Mouse (Mus musculus): ENCODE measurements at regions not wholly inside any gene's neighbourhood (a gene's known extent, or its start where the extent isn't known, plus 50 kb on each side); places are given as distances from the start of the nearest gene placed in this dataset.
A peak's percentile ranks its signal among the peaks of the same experiment; 100 is the strongest.

DNA sequence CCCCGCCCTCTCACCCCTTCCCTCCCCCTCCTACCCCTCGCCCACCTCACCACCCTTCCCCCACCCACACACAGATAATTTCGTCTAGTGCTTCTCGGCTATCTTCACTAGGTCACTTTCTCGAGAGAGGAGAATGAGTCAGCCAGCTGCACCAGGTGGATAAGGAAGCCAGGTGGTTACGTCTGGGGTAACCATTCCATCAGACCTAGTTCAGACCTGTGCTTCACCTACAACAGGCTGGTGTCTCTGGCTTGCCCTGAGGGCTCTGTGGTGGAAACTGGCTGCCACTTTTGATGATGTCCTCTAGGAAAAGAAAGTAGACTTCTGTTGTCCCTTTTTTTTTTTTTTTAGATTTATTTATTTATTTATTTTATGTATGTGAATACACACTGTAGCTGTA is 151.5 kb upstream of the Arid2 start:
- Histone ChIP-seq H3K9me3 (replicated peaks; ENCODE audit: insufficient read depth, low read length) (no peaks in the 10 kb centered on the region), H3K27me3 (ENCODE audit: control insufficient read depth in 1 of 2, insufficient read depth in 2 of 2, low read length in 2 of 2) (no peaks in the 10 kb centered on the region; a peak in 2 of 4 replicates), H3K4me1 (ENCODE audit: control insufficient read depth in 1 of 2, insufficient read depth in 2 of 2, low read length in 2 of 2) (no peaks in the 10 kb centered on the region), H3K4me3 (ENCODE audit: control insufficient read depth in 1 of 2, insufficient read depth in 1 of 2, low read depth in 2 of 2, low read length in 2 of 2) (no peak overlapping the region), H3K79me2 (ENCODE audit: control insufficient read depth, insufficient read depth, low read length, poor library complexity) (no peaks in the 10 kb centered on the region), H3K27ac (ENCODE audit: control insufficient read depth, low read depth, low read length) (no peak overlapping the region), H3K36me3 (ENCODE audit: control insufficient read depth in 1 of 2, insufficient read depth in 2 of 2, low read length in 2 of 2) (no peaks in the 10 kb centered on the region; a peak in 1 of 4 replicates), H3K9ac (ENCODE audit: control insufficient read depth, low read depth, low read length, poor library complexity, severe bottlenecking) (no peak overlapping the region)
- DNase-seq (ENCODE audit: low read depth, low spot score) = peak; percentile 16
- TF ChIP-seq RCOR1 (IDR thresholded peaks at IDR 0.05; ENCODE audit: low read depth, low read length) (no peak), E2F4 (IDR thresholded peaks at IDR 0.05; ENCODE audit: borderline replicate concordance, low read depth, low read length) (no peak), POLR2AphosphoS5 (IDR thresholded peaks at IDR 0.05; ENCODE audit: borderline replicate concordance, low read depth, low read length) (no peak), TCF12 (IDR thresholded peaks at IDR 0.05; ENCODE audit: low read depth, low read length) (peak; percentile 12; the same call in 1 of the 2 replicates), ZMIZ1 (IDR thresholded peaks at IDR 0.05; ENCODE audit: low read depth, low read length) (no peak), HCFC1 (IDR thresholded peaks at IDR 0.05; ENCODE audit: low read depth, low read length) (no peak), EP300 (IDR thresholded peaks at IDR 0.05; ENCODE audit: low read depth in 1 of 2, low read length in 2 of 2) (peak in 1 of 2 experiments; percentile 44; a peak in 2 of 4 replicates), USF1 (IDR thresholded peaks at IDR 0.05; ENCODE audit: low read depth, low read length) (no peak), ZNF384 (IDR thresholded peaks at IDR 0.05; ENCODE audit: low read depth, low read length) (no peak), MYB (IDR thresholded peaks at IDR 0.05; ENCODE audit: low read depth, low read length) (no peak)

- TF ChIP-seq NRF1 (IDR thresholded peaks at IDR 0.05; ENCODE audit: insufficient read depth, low read depth, low read length, poor library complexity, severe bottlenecking) (no peak), MXI1 (IDR thresholded peaks at IDR 0.05; ENCODE audit: low read depth, low read length) (no peak), MAFK (IDR thresholded peaks at IDR 0.05; ENCODE audit: borderline replicate concordance, low read depth, low read length) (no peak), ELF1 (IDR thresholded peaks at IDR 0.05; ENCODE audit: low read depth, low read length) (no peak), E2F4 (IDR thresholded peaks at IDR 0.05; ENCODE audit: borderline replicate concordance, low read depth, low read length) (no peak), HCFC1 (IDR thresholded peaks at IDR 0.05; ENCODE audit: low read depth, low read length) (no peak), RCOR1 (IDR thresholded peaks at IDR 0.05; ENCODE audit: low read depth, low read length) (no peak), ZNF384 (IDR thresholded peaks at IDR 0.05; ENCODE audit: low read depth, low read length) (no peak), MEF2A (IDR thresholded peaks at IDR 0.05; ENCODE audit: extremely low read depth, insufficient replicate concordance, low read depth, low read length, poor library complexity, severe bottlenecking) (no peak), ZC3H11A (IDR thresholded peaks at IDR 0.05; ENCODE audit: low read depth, low read length) (no peak), MAX (IDR thresholded peaks at IDR 0.05; ENCODE audit: low read length) (no peak), CHD1 (IDR thresholded peaks at IDR 0.05; ENCODE audit: low read depth, low read length) (no peak), EP300 (IDR thresholded peaks at IDR 0.05; ENCODE audit: low read depth in 1 of 2, low read length in 2 of 2) (no peak), POLR2A (IDR thresholded peaks at IDR 0.05; ENCODE audit: control insufficient read depth in 1 of 2, insufficient read depth in 1 of 2, low read depth in 1 of 2, low read length in 2 of 2, poor library complexity in 1 of 2) (no peak)
- Histone ChIP-seq H3K9ac (ENCODE audit: control insufficient read depth, low read depth, low read length, poor library complexity, severe bottlenecking) (no peak overlapping the region), H3K4me1 (ENCODE audit: control insufficient read depth in 1 of 2, insufficient read depth in 2 of 2, low read length in 2 of 2) (no peaks in the 10 kb centered on the region), H3K4me3 (ENCODE audit: control insufficient read depth in 1 of 2, insufficient read depth in 1 of 2, low read depth in 2 of 2, low read length in 2 of 2) (no peak overlapping the region), H3K9me3 (replicated peaks; ENCODE audit: insufficient read depth, low read length) (no peaks in the 10 kb centered on the region), H3K79me2 (ENCODE audit: control insufficient read depth, insufficient read depth, low read length, poor library complexity) (no peaks in the 10 kb centered on the region), H3K27me3 (ENCODE audit: control insufficient read depth in 1 of 2, insufficient read depth in 2 of 2, low read length in 2 of 2) (no peaks in the 10 kb centered on the region; a peak in 1 of 4 replicates), H3K27ac (ENCODE audit: control insufficient read depth, low read depth, low read length) (no peak overlapping the region), H3K36me3 (ENCODE audit: control insufficient read depth in 1 of 2, insufficient read depth in 2 of 2, low read length in 2 of 2) (no peaks in the 10 kb centered on the region; a peak in 1 of 4 replicates)
- no peak for DNase-seq (ENCODE audit: low read depth, low spot score)
Observed at GRCm38 (mm10) chr15:96137534-96137933, 149.8 kb upstream of the Arid2 start.

Measured in MEL (cell line).